Mouse (Mus musculus) neutrophil, adult 5-6 weeks (primary cell): ENCODE measurements around the gene B4galt2. TPM values are rescaled to one million over a fixed set of nuclear protein-coding genes. Genes with fewer than 3 reads are reported as not detected.

Source experiments
- ATAC-seq: fragments of 151-379, 151-347 bp; 2 replicates; pipeline ENCODE4 v1.8.0; 2017; ENCODE audit warnings: mild to moderate bottlenecking, moderate TSS enrichment; ENCODE audit not compliant: insufficient number of reproducible peaks, poor library complexity, low FRiP score, severe bottlenecking; ENCODE audit errors: extremely low read depth
- total RNA-seq: library from RNA; stranded (forward); fragments of 200-1000 nt; gene quantifications from 2 replicates; pipeline ENCODE4 v1.2.3, GENCODE M21; 2017

The B4galt2 gene
- total RNA-seq, 1 experiment from 2014 or later = not detected

DNA sequence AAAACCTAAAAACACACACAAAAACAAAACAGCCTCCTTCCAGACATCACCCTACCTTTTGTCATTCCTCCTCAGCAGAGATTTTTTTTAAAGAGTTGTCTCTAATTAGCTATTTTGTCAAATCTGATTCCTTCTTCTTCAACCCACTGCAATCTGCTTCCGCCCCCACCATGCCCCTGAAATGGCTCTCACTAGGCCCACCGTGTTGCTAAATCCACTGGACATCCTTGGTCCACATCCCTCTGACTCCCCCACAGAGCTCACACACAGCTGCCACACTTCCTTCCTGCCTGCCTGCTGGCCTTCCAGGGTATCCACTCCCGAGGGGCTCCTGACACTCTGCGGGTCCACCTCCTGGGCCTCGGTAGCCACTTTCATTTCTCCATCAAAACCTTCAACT is 4.6 kb downstream of the B4galt2 start:
- no peak for ATAC-seq

GRCm38 (mm10) chr4:117878301-117878700 is 5.0 kb downstream of the B4galt2 start:
- ATAC-seq = no peak

DNA sequence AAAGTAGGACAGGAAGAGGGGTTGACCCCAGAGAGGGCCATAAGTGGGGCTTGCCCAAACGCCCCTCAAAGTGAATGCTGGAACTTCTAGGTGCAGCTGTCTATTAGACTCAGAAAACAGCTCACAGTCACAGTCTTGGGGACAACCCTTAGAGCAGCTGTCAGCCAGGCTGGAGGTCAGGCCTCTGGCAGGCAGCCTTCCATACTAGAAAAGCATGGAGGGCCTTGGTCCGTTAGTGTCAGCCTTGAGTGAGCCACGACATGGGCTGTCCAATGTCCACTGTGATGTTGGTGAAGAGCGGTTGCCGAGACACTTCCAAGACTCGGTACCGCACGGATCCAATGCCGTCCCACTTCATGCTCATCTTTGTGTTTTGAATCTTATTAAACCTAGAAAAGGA is 9.7 kb downstream of the B4galt2 start:
- ATAC-seq = no peak

DNA sequence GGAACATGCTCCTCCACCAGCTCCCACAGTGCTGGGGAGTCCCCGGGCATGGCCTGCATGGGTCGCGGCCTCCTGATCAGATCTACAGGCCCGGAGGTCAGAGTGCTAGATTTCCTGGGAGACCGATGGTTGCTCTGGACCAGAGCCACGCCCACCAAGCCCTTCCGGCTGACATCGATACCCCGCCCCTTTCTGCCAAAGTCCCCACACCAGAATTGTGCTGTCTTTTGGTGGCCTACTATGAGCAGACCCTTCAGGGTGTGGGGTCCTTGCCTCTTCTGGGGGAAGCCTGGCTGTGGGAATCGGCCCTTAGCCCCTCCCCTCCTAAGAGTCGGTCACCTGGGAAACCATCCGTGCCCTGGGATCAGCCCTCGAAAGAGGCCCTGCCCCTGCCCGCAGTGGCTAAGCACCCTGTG is 10.8 kb downstream of the B4galt2 start, which contains the start of gene Ccdc24:
TSS of gene Ccdc24 (minus strand) at position 87 of the 416 bp plus-strand sequence.
- no peak for ATAC-seq

GRCm38 (mm10) chr4:117871787-117872186 is 11.5 kb downstream of the B4galt2 start:
- no peak for ATAC-seq

DNA sequence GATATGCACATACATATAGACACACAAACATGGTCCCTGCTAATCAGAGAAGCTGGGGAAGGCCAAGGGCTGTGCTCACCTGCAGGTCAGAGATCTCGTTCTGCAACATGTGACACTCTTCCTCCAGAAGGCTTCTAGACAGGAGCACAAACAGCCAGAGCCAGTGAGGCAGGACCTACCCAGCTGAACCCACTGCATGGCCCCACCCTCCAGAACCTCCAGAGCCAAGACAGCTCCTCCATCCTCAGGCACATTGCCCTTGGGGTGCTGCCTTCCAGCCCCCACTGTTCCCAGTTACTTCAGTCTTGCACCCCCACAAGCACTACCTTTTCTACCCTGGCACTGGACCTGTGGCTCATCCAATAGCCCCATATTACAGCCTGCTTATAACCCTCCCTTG is 12.8 kb downstream of the B4galt2 start:
- ATAC-seq = no peak

GRCm38 (mm10) chr4:117869317-117869716 is 14.0 kb downstream of the B4galt2 start:
- ATAC-seq = no peak

- peak; percentile 28 for ATAC-seq
Observed at GRCm38 (mm10) chr4:117867823-117868222, 15.5 kb downstream of the B4galt2 start.

DNA sequence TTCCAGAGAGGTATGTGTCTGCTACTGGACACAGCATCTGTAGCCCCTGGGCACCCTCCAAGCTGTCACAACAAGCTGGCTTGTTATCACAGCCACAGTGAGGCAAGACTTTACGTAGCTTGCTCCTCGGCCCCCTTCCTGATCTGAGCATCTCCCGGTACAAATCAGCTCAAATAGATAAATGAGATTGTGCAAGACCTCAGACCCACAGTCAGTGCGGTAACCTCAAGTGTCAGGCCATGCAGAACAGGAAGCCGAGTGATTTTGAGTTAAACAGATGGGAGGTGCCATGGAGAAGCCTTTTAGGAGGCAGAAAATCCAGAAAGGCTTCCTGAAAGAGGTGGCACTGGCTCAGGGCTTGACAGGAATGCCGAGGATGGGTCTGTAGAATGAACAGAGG is 16.3 kb downstream of the B4galt2 start:
- no peak for ATAC-seq

DNA sequence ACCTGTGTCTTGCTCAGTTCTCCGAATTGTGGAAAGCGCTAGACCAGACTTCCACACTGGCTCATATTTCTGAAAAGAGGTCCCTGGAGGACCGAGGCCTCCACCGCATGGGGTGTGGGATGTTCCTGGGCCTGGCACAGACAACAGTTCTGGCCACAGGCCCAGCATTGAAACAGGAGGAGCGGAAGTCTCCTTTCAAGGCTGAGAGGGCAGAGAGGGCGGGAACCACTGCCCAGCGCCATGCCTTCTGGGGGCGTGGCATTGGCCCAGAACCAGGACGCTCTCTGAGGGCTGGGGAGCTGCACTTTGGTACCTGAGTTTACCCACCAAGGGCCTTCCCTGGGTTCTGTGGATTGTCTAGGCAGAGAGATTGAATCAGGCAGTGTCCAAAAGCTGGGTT is 17.2 kb downstream of the B4galt2 start:
- ATAC-seq = 0 out of 2 replicates have a peak, but pooled peaks have one; percentile 37

GRCm38 (mm10) chr4:117862823-117863222 is 20.5 kb downstream of the B4galt2 start:
- no peak for ATAC-seq

DNA sequence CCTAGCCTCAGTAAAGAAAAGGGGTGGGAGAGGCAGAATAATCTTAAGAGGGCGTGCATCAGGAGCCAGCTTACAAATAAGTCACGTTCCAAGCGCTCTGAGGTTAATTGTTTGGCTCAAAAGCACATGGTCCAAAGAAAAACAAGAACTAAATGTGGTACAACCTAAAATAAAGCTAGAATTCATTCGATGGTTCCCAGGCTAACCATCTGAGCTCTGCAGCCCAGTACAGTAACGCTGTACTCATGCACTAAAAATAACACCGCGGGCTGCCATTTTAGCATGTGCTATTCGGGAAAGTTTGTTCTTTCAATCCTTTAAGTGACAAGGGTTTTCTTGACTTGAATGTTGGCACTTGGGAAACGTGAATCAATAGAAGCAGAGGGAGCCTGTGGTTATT is 22.7 kb downstream of the B4galt2 start:
- ATAC-seq = no peak

DNA sequence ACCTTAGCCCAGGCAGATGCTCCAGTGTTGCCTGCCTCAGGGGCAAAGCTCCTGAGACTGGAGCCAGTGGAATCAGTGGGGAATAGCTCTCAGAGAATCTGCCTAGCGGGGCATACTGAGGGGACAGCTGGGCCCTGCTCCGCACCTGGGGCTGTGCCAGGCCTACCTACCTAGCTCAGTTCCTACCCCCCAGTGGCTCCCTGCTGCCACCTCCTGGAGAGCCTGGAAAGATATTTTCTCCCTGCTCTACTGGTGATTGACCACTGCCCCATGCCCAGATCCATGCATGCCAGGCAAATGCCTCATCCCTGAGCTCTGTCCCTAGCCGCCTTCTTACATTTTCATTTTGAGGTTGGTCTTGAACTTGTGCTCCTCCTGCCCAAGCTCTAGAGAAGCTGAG is 24.5 kb downstream of the B4galt2 start:
- ATAC-seq = peak; percentile 17; the same call in 1 of the 2 replicates

GRCm38 (mm10) chr4:117855146-117855545 is 28.1 kb downstream of the B4galt2 start:
- no peak for ATAC-seq

GRCm38 (mm10) chr4:117852152-117852868 is 31.0 kb downstream of the B4galt2 start:
- ATAC-seq = no peak

DNA sequence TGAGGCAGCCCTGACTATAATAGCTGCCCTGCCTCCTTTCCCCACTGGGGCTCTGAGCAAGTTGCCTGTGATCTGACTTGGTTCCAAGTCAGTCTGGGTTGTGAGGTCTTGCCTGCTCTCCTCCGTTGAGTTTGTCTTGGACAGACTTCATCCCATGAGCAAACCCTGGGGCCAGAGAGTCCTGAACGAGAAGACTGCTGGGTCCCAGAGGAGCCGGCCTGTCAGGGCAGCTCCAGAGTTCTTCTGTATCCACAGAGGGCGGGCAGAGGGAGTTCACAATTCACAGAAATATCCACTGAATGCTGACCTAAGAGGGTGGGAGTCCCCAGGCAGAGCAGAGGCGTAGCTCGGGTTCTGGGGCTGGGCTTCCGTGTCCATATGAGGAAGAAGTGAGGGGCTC is 32.4 kb downstream of the B4galt2 start:
- ATAC-seq = no peak

GRCm38 (mm10) chr4:117850176-117850575 is 33.1 kb downstream of the B4galt2 start:
- no peak for ATAC-seq

- ATAC-seq = no peak
Observed at GRCm38 (mm10) chr4:117849506-117849905, 33.8 kb downstream of the B4galt2 start.

- ATAC-seq = no peak
Observed at GRCm38 (mm10) chr4:117849063-117849462, 34.2 kb downstream of the B4galt2 start.

- no peak for ATAC-seq
Observed at GRCm38 (mm10) chr4:117847011-117847410, 36.3 kb downstream of the B4galt2 start.

- ATAC-seq = no peak
Observed at GRCm38 (mm10) chr4:117846261-117846660, 37.0 kb downstream of the B4galt2 start.
